Mouse (Mus musculus): ENCODE data around the gene Ank3. TPM values are rescaled to one million over a fixed set of nuclear protein-coding genes. Genes with fewer than 3 reads are reported as not detected.

Ank3 gene
- polyA plus RNA-seq, 1 experiment from 2014 or later = 22.5 TPM

DNA sequence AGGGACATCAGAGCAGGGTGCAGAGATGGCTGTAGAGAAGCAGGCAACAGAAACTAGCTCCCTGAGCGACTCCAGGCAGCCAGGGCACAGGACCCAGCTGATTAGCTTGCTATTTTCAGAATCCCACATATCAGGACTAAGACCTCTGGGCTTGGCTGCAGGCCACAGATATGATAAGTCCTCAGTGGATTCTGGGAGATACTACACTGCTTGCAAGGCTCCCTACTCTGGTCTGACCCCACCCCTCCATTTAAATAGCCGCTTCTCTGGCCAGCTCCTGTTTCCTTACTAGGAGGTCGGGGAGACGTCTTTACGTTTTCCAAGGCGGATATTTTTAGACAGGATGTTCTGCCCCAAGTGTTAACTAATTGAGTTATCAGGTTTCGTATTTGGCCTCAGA is 386.7 kb downstream of the Ank3 start:
- Histone ChIP-seq H3K9ac (ENCODE audit: low read depth, low read length) (no peak overlapping the region), H3K36me3 (ENCODE audit: control insufficient read depth, insufficient read depth, low read length) (no peaks in the 10 kb centered on the region), H3K4me2 (ENCODE audit: low read depth, low read length) (peak overlapping the region; percentile 31), H3K4me3 (ENCODE audit: low read depth, low read length) (no peak overlapping the region), H3K4me1 (ENCODE audit: control insufficient read depth, insufficient read depth, low read length) (peaks cover 15% of the 10 kb centered on the region; the same call in 1 of the 2 replicates), H3K9me3 (ENCODE audit: control insufficient read depth, low read length) (no peaks in the 10 kb centered on the region), H3K27ac (replicated peaks; ENCODE audit: low read depth, low read length) (no peak overlapping the region), H3K27me3 (replicated peaks; ENCODE audit: control insufficient read depth, insufficient read depth, low read length) (no peaks in the 10 kb centered on the region)
- WGBS = 20% methylated on average over 7 of the region's 7 CpGs
- peak; percentile 48; the same call in 1 of the 2 replicates for ATAC-seq (ENCODE audit: low read depth)
- peak; percentile 72 for DNase-seq (ENCODE audit: low spot score)

DNA sequence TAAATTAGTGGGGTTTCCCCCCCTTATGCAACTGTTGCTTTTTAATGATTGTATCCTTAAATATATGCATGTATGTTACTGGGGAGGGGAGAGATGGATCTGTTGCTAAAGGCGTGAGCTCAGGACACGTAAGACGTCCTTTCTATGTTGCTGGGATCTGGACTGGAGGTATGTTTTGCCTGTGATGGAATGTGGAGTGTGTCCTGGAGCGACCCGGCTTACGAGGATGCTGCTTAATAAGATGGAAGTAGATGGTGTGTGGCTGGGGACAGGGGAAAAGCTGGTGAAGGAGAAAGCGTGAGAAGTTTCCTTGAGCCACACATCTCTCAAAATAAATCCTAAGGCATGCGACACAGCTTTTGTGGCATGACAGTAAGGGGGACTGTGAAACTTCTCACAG is 387.1 kb downstream of the Ank3 start:
- Histone ChIP-seq H3K4me2 (ENCODE audit: low read depth, low read length) (no peak overlapping the region), H3K9me3 (ENCODE audit: control insufficient read depth, low read length) (no peaks in the 10 kb centered on the region), H3K36me3 (ENCODE audit: control insufficient read depth, insufficient read depth, low read length) (no peaks in the 10 kb centered on the region), H3K27ac (replicated peaks; ENCODE audit: low read depth, low read length) (no peak overlapping the region), H3K27me3 (replicated peaks; ENCODE audit: control insufficient read depth, insufficient read depth, low read length) (no peaks in the 10 kb centered on the region), H3K4me1 (ENCODE audit: control insufficient read depth, insufficient read depth, low read length) (peaks cover 17% of the 10 kb centered on the region), H3K9ac (ENCODE audit: low read depth, low read length) (no peak overlapping the region), H3K4me3 (ENCODE audit: low read depth, low read length) (no peak overlapping the region)
- 54% methylated on average over 8 of the region's 8 CpGs for WGBS
- 0 out of 2 replicates have a peak, but pooled peaks have one; percentile 7 for ATAC-seq (ENCODE audit: low read depth)
- DNase-seq (ENCODE audit: low spot score) = no peak

DNA sequence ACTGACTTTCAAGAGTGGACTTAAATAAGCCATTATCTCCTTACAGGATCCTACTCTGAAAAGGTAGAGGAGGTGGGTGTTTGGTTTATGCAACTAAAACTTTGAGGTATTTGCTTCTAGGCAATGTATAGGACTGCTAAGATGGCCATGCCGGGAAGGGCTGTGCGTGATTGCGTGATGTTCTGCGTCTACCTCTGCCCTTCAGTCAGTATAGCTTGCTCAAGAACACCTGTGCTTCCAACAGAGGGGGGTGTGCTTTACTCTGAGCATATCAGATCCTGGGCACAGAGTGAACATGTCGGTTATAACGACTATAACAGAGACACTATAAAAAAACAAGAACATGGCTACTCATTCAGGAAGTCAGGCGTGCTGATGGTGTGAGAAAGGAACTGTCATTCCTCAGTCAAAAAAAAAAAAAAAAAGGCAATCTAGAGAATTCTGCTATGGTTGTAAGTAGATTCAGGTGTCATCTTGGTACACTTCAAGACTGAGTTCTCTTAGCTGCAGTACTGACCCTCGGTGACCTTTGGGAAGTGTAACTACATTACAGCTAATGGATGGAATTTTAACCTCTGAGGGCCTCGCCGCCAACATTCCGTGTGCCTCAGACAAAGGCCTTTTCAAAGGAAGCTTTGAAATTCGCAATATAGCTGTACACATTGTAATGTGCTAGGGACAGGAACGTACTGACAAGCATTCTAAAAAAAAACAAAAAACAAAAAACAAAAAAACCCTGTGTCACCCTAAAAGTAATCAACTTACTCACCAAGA is 387.8 kb downstream of the Ank3 start:
- Histone ChIP-seq H3K27ac (replicated peaks; ENCODE audit: low read depth, low read length) (no peak overlapping the region), H3K4me2 (ENCODE audit: low read depth, low read length) (no peak overlapping the region; the same call in 1 of the 2 replicates), H3K4me1 (ENCODE audit: control insufficient read depth, insufficient read depth, low read length) (peaks cover 23% of the 10 kb centered on the region), H3K9ac (ENCODE audit: low read depth, low read length) (no peak overlapping the region), H3K9me3 (ENCODE audit: control insufficient read depth, low read length) (no peaks in the 10 kb centered on the region), H3K27me3 (replicated peaks; ENCODE audit: control insufficient read depth, insufficient read depth, low read length) (no peaks in the 10 kb centered on the region), H3K4me3 (ENCODE audit: low read depth, low read length) (no peak overlapping the region), H3K36me3 (ENCODE audit: control insufficient read depth, insufficient read depth, low read length) (no peaks in the 10 kb centered on the region)
- 43% methylated on average over 13 of the region's 13 CpGs for WGBS
- ATAC-seq (ENCODE audit: low read depth) = no peak
- no peak for DNase-seq (ENCODE audit: low spot score)

DNA sequence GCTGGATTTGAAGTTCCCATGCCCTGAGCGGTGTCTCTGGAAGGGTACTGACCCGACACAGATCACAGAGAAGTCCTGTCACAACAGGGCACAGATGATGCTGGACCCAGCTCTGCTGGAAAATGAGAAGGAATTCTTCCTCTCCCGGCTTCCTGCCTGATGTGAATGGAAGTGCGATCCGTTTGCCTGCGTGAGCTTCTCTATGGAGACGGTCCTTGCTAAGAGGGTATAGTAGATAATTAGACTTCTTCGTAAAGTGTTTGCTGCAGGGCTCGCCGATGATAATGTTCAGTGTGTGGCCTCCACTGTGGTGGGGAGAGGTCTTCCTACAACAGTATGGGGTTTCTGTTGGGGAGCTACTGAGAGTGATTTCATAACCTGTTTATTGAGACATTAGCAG is 388.8 kb downstream of the Ank3 start:
- no peak for DNase-seq (ENCODE audit: low spot score)
- no peak overlapping the region for H3K9ac ChIP-seq (ENCODE audit: low read depth, low read length)

DNA sequence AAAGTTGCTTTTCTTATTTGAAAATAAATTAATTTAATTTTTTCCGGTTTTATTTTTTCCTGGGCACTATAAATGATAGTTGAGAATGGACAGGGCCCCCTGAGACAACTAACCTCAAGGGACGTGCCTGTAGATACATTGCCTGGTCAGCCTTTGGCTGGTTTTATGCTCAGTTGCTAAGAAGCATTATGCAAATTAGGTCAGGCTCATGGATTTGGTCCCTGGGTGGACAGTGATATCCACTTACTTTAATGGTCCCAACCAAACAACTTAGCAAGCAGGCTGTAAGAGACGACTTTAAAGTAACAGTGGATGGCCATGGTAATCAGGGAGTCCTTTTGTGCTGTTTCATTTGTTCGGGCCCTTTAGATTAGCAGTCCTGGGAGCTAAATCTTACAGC is 392.0 kb downstream of the Ank3 start:
- Histone ChIP-seq H3K27ac (replicated peaks; ENCODE audit: low read depth, low read length) (no peak overlapping the region), H3K4me2 (ENCODE audit: low read depth, low read length) (no peak overlapping the region), H3K9me3 (ENCODE audit: control insufficient read depth, low read length) (no peaks in the 10 kb centered on the region), H3K4me3 (ENCODE audit: low read depth, low read length) (no peak overlapping the region), H3K4me1 (ENCODE audit: control insufficient read depth, insufficient read depth, low read length) (peaks cover 23% of the 10 kb centered on the region), H3K36me3 (ENCODE audit: control insufficient read depth, insufficient read depth, low read length) (no peaks in the 10 kb centered on the region), H3K9ac (ENCODE audit: low read depth, low read length) (no peak overlapping the region), H3K27me3 (replicated peaks; ENCODE audit: control insufficient read depth, insufficient read depth, low read length) (no peaks in the 10 kb centered on the region)
- 52% methylated on average over 4 of the region's 4 CpGs for WGBS
- ATAC-seq (ENCODE audit: low read depth) (no peak), DNase-seq (ENCODE audit: low spot score) (no peak)

More for the DNA sequence above, 388.8 kb downstream of the Ank3 start:
- peak overlapping the region; percentile 21 for H3K4me3 ChIP-seq (ENCODE audit: low read depth, low read length)
- no peak overlapping the region for H3K27ac ChIP-seq (replicated peaks; ENCODE audit: low read depth, low read length)
- ATAC-seq (ENCODE audit: low read depth) = no peak
- H3K27me3 ChIP-seq (replicated peaks; ENCODE audit: control insufficient read depth, insufficient read depth, low read length) = no peaks in the 10 kb centered on the region
- no peaks in the 10 kb centered on the region for H3K9me3 ChIP-seq (ENCODE audit: control insufficient read depth, low read length)
- peaks cover 24% of the 10 kb centered on the region for H3K4me1 ChIP-seq (ENCODE audit: control insufficient read depth, insufficient read depth, low read length)
- H3K36me3 ChIP-seq (ENCODE audit: control insufficient read depth, insufficient read depth, low read length) = no peaks in the 10 kb centered on the region
- H3K4me2 ChIP-seq (ENCODE audit: low read depth, low read length) = peak overlapping the region; percentile 50
- WGBS = 14% methylated on average over 10 of the region's 10 CpGs

DNA sequence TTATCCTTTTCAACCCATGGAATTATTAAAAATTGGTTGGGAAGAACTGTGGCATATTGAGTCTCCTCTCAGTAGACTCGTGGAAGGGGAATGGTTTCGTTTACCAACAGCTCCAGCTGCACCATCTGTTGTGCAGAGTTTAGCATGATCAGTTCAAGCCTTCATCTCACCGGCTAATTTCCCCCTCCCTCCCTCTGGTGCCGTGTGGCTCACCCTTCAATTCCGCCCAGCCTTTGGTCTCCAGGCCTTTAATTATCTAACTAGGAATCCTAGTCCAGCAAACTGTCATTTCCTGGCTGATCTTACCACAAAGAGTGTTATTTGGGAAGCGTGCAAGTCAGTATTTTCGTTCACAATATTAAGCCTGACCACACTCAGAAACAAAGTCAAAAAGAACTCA is 393.4 kb downstream of the Ank3 start:
- DNase-seq (ENCODE audit: low spot score) = peak; percentile 70
- peaks cover 21% of the 10 kb centered on the region for H3K4me1 ChIP-seq (ENCODE audit: control insufficient read depth, insufficient read depth, low read length)
- H3K27me3 ChIP-seq (replicated peaks; ENCODE audit: control insufficient read depth, insufficient read depth, low read length) = no peaks in the 10 kb centered on the region
- 37% methylated on average over 7 of the region's 7 CpGs for WGBS
- H3K4me2 ChIP-seq (ENCODE audit: low read depth, low read length) = 0 out of 2 replicates have a peak overlapping the region, but pooled peaks have one; percentile 7
- no peaks in the 10 kb centered on the region for H3K36me3 ChIP-seq (ENCODE audit: control insufficient read depth, insufficient read depth, low read length)
- no peak for ATAC-seq (ENCODE audit: low read depth)
- no peak overlapping the region for H3K4me3 ChIP-seq (ENCODE audit: low read depth, low read length)
- H3K9me3 ChIP-seq (ENCODE audit: control insufficient read depth, low read length) = no peaks in the 10 kb centered on the region
- H3K9ac ChIP-seq (ENCODE audit: low read depth, low read length) = no peak overlapping the region
- H3K27ac ChIP-seq (replicated peaks; ENCODE audit: low read depth, low read length) = no peak overlapping the region

DNA sequence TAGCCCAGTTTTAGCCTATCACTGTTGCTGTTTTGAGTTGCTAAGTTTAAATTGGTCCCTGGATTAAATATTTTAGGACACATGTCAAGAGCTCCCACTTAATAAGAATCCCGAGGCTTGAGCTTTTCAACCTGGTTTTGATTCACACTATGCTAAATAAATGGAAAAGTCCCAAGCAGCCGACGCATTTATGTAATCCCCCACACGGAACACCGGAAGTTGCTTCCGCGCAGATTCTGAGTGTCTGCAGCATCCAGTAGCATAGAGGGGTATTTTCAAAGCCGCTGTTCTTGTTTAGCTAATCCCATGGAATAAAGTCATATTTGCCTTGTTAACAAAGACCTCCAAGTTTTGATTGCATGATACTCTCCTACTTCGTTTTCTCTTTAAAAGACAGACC is 393.8 kb downstream of the Ank3 start:
- DNase-seq (ENCODE audit: low spot score) (peak; percentile 49), ATAC-seq (ENCODE audit: low read depth) (no peak)
- WGBS = 60% methylated on average over 9 of the region's 9 CpGs
- Histone ChIP-seq H3K27me3 (replicated peaks; ENCODE audit: control insufficient read depth, insufficient read depth, low read length) (no peaks in the 10 kb centered on the region), H3K9me3 (ENCODE audit: control insufficient read depth, low read length) (no peaks in the 10 kb centered on the region), H3K4me2 (ENCODE audit: low read depth, low read length) (peak overlapping the region; percentile 7; the same call in 1 of the 2 replicates), H3K4me1 (ENCODE audit: control insufficient read depth, insufficient read depth, low read length) (peaks cover 20% of the 10 kb centered on the region), H3K9ac (ENCODE audit: low read depth, low read length) (no peak overlapping the region), H3K36me3 (ENCODE audit: control insufficient read depth, insufficient read depth, low read length) (no peaks in the 10 kb centered on the region), H3K4me3 (ENCODE audit: low read depth, low read length) (no peak overlapping the region), H3K27ac (replicated peaks; ENCODE audit: low read depth, low read length) (no peak overlapping the region)

DNA sequence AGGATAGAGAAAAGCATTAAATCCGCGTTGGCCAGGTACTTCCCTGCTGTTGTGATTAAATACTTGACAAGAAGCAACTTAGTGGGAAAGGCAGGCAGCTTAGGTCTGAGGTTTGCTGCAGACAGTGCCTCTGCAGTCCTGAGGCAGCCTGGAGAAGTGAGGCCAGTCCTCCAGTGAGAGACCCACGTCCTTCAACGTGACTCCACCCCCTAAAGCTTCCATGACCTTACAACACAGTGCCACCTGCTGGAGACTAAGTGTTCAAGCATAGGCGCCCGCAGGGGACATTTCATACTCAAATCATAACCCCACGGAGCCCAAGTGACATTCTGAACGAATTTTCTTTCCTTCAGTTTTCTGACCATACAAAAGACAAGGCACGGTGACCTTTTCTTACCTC is 394.5 kb downstream of the Ank3 start:
- no peak overlapping the region for H3K4me3 ChIP-seq (ENCODE audit: low read depth, low read length)

DNA sequence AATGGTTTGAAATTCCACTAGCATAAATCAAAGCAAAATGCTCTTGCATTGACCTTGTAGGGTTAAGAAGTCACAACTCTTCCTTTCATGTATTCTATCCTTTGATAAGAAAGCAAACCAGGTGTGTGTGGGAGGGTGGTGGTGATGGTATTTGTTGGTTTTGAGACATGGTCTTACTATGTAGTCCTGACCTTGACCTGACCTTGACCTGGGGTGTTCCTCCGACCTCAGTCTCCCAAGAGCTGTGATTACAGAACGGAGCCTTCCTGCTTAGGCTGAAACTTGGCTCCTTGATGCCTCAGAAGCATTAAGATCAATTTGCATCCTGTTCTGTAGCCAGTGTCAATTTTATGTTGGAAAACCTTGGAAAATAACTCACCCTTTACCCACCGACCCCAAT is 397.1 kb downstream of the Ank3 start:
- WGBS = 75% methylated on average over 3 of the region's 3 CpGs
- Histone ChIP-seq H3K9me3 (ENCODE audit: control insufficient read depth, low read length) (no peaks in the 10 kb centered on the region), H3K4me3 (ENCODE audit: low read depth, low read length) (no peak overlapping the region), H3K4me2 (ENCODE audit: low read depth, low read length) (no peak overlapping the region), H3K4me1 (ENCODE audit: control insufficient read depth, insufficient read depth, low read length) (peaks cover 14% of the 10 kb centered on the region; the same call in 1 of the 2 replicates), H3K27me3 (replicated peaks; ENCODE audit: control insufficient read depth, insufficient read depth, low read length) (no peaks in the 10 kb centered on the region), H3K9ac (ENCODE audit: low read depth, low read length) (no peak overlapping the region), H3K36me3 (ENCODE audit: control insufficient read depth, insufficient read depth, low read length) (no peaks in the 10 kb centered on the region), H3K27ac (replicated peaks; ENCODE audit: low read depth, low read length) (no peak overlapping the region)
- ATAC-seq (ENCODE audit: low read depth) (no peak), DNase-seq (ENCODE audit: low spot score) (no peak)

More for the DNA sequence above, 394.5 kb downstream of the Ank3 start:
- no peak overlapping the region for H3K9ac ChIP-seq (ENCODE audit: low read depth, low read length)
- no peaks in the 10 kb centered on the region for H3K27me3 ChIP-seq (replicated peaks; ENCODE audit: control insufficient read depth, insufficient read depth, low read length)
- no peaks in the 10 kb centered on the region for H3K36me3 ChIP-seq (ENCODE audit: control insufficient read depth, insufficient read depth, low read length)
- peaks cover 16% of the 10 kb centered on the region; the same call in 1 of the 2 replicates for H3K4me1 ChIP-seq (ENCODE audit: control insufficient read depth, insufficient read depth, low read length)
- no peak overlapping the region for H3K4me2 ChIP-seq (ENCODE audit: low read depth, low read length)
- WGBS = 38% methylated on average over 9 of the region's 9 CpGs
- ATAC-seq (ENCODE audit: low read depth) = peak; percentile 50; the same call in 1 of the 2 replicates
- no peak overlapping the region for H3K27ac ChIP-seq (replicated peaks; ENCODE audit: low read depth, low read length)
- H3K9me3 ChIP-seq (ENCODE audit: control insufficient read depth, low read length) = no peaks in the 10 kb centered on the region
- peak; percentile 80 for DNase-seq (ENCODE audit: low spot score)

Measured in embryonic facial prominence, embryonic 14.5 days (tissue).